Mouse (Mus musculus): ENCODE results near the gene Megf6. TPM values are rescaled to one million over a fixed set of nuclear protein-coding genes. Genes with fewer than 3 reads are reported as not detected.

The Megf6 gene
- total RNA-seq, 2 experiments from 2014 or later, result 3.9 to 5.5 TPM

GRCm38 (mm10) chr4:154309131-154309530, 138.6 kb downstream of the Megf6 start:
- H3K27ac ChIP-seq, result no peak overlapping the region
- DNase-seq (ENCODE audit: low spot score in 2 of 2), result no peak
- TF ChIP-seq CTCF (conservative IDR thresholded peaks at IDR 0.05), result no peak
- no peak overlapping the region for H3K4me3 ChIP-seq

GRCm38 (mm10) chr4:154310576-154311262, 140.2 kb downstream of the Megf6 start:
- no peak for TF ChIP-seq CTCF (conservative IDR thresholded peaks at IDR 0.05)
- DNase-seq (ENCODE audit: low spot score in 2 of 2), result no peak
- Histone ChIP-seq H3K4me3 (no peak overlapping the region), H3K27ac (peak overlapping the region; percentile 88; the same call in 1 of the 2 replicates)

- Histone ChIP-seq H3K27ac (peak overlapping the region; percentile 88), H3K4me3 (no peak overlapping the region)
- no peak for DNase-seq (ENCODE audit: low spot score in 2 of 2)
- no peak for TF ChIP-seq CTCF (conservative IDR thresholded peaks at IDR 0.05)
Measured at GRCm38 (mm10) chr4:154312143-154312812, 141.7 kb downstream of the Megf6 start.

GRCm38 (mm10) chr4:154312935-154313621, 142.5 kb downstream of the Megf6 start:
- TF ChIP-seq CTCF (conservative IDR thresholded peaks at IDR 0.05), result no peak
- Histone ChIP-seq H3K4me3 (no peak overlapping the region), H3K27ac (peak overlapping the region; percentile 88)
- DNase-seq (ENCODE audit: low spot score in 2 of 2), result peak; percentile 33 to 78

GRCm38 (mm10) chr4:154313622-154313967, 143.1 kb downstream of the Megf6 start:
- DNase-seq (ENCODE audit: low spot score in 2 of 2), result no peak
- TF ChIP-seq CTCF (conservative IDR thresholded peaks at IDR 0.05), result no peak
- peak overlapping the region; percentile 78 for H3K27ac ChIP-seq
- H3K4me3 ChIP-seq, result no peak overlapping the region

Other genes with a start within 250 kb of the Megf6 start
- gene A430005L14Rik, start 213.5 kb upstream of the Megf6 start, total RNA-seq (2021), result 10 to 100 TPM; 25.5 to 28.8 TPM
- 10 to 100 TPM; 17.2 to 18.3 TPM for gene Dffb, start 195.6 kb upstream of the Megf6 start, total RNA-seq (2021)
- 10 to 100 TPM; 31.6 to 34.8 TPM for gene Cep104, start 195.5 kb upstream of the Megf6 start, total RNA-seq (2021)
- gene Lrrc47, start 159.0 kb upstream of the Megf6 start, total RNA-seq (2021), result 10 to 100 TPM; 65.4 to 70.3 TPM
- gene Smim1, start 144.5 kb upstream of the Megf6 start, total RNA-seq (2021), result 1 to 10 TPM; 6.3 to 7.8 TPM
- 1 to 10 TPM; 1.2 to 1.4 TPM for gene Ccdc27, start 128.1 kb upstream of the Megf6 start, total RNA-seq (2021)
- 1 to 10 TPM; 3.3 to 3.6 TPM for gene Trp73, start 30.5 kb upstream of the Megf6 start, total RNA-seq (2021)
- 10 to 100 TPM; 32.4 to 33.3 TPM for gene Wrap73, start 28.4 kb upstream of the Megf6 start, total RNA-seq (2021)
- 100 to 1,000 TPM; 171 to 177 TPM for gene Tprgl, start 10.1 kb upstream of the Megf6 start, total RNA-seq (2021)
- under 1 TPM; 0.18 to 0.42 TPM for gene Arhgef16, start 130.9 kb downstream of the Megf6 start, total RNA-seq (2021)
- under 1 TPM in 1 of 2 experiments, not detected in 1; 0.56 TPM for gene B230104I21Rik, start 165.4 kb downstream of the Megf6 start, total RNA-seq (2021)

Data from layer of hippocampus, adult 2 months (tissue).